Mouse (Mus musculus): ENCODE measurements around the gene Sh3kbp1. TPM values are rescaled to one million over a fixed set of nuclear protein-coding genes. Genes with fewer than 3 reads are reported as not detected.

The Sh3kbp1 gene
- total RNA-seq, 4 experiments from 2014 or later: 18.2 to 36.7 (median 28.8) TPM

- DNase-seq (ENCODE audit: low spot score in 2 of 2): no peak
Observed at GRCm38 (mm10) chrX:159829192-159829852, 202.2 kb downstream of the Sh3kbp1 start.

GRCm38 (mm10) chrX:159831176-159831575 is 204.1 kb downstream of the Sh3kbp1 start:
- DNase-seq (ENCODE audit: low spot score in 2 of 2): no peak

GRCm38 (mm10) chrX:159835239-159835638 is 208.2 kb downstream of the Sh3kbp1 start:
- no peak for DNase-seq (ENCODE audit: low spot score in 2 of 2)

- no peak for DNase-seq (ENCODE audit: low spot score in 2 of 2)
Observed at GRCm38 (mm10) chrX:159837379-159837778, 210.3 kb downstream of the Sh3kbp1 start.

GRCm38 (mm10) chrX:159839786-159840185 is 212.7 kb downstream of the Sh3kbp1 start:
- DNase-seq (ENCODE audit: low spot score in 2 of 2): no peak

GRCm38 (mm10) chrX:159840225-159840624 is 213.2 kb downstream of the Sh3kbp1 start:
- DNase-seq (ENCODE audit: low spot score in 2 of 2): peak in 1 of 2 experiments; percentile 2

- no peak for DNase-seq (ENCODE audit: low spot score in 2 of 2)
Observed at GRCm38 (mm10) chrX:159850722-159851121, 223.7 kb downstream of the Sh3kbp1 start.

GRCm38 (mm10) chrX:159856866-159857265 is 229.8 kb downstream of the Sh3kbp1 start:
- no peak for DNase-seq (ENCODE audit: low spot score in 2 of 2)

GRCm38 (mm10) chrX:159858126-159858525 is 231.1 kb downstream of the Sh3kbp1 start:
- no peak for DNase-seq (ENCODE audit: low spot score in 2 of 2)

- DNase-seq (ENCODE audit: low spot score in 2 of 2): no peak
Observed at GRCm38 (mm10) chrX:159860841-159861530, 233.9 kb downstream of the Sh3kbp1 start.

- DNase-seq (ENCODE audit: low spot score in 2 of 2): no peak
Observed at GRCm38 (mm10) chrX:159867660-159868059, 240.6 kb downstream of the Sh3kbp1 start.

- DNase-seq (ENCODE audit: low spot score in 2 of 2): no peak
Observed at GRCm38 (mm10) chrX:159872521-159872920, 245.4 kb downstream of the Sh3kbp1 start.

GRCm38 (mm10) chrX:159877770-159878169 is 250.7 kb downstream of the Sh3kbp1 start:
- no peak for DNase-seq (ENCODE audit: low spot score in 2 of 2)

- DNase-seq (ENCODE audit: low spot score in 2 of 2): no peak
Observed at GRCm38 (mm10) chrX:159879455-159879854, 252.4 kb downstream of the Sh3kbp1 start.

- DNase-seq (ENCODE audit: low spot score in 2 of 2): no peak
Observed at GRCm38 (mm10) chrX:159881576-159881975, 254.5 kb downstream of the Sh3kbp1 start.

- peak; percentile 5 to 22 for DNase-seq (ENCODE audit: low spot score in 2 of 2)
Observed at GRCm38 (mm10) chrX:159896536-159896935, 269.5 kb downstream of the Sh3kbp1 start.

GRCm38 (mm10) chrX:159898110-159898509 is 271.0 kb downstream of the Sh3kbp1 start:
- no peak for DNase-seq (ENCODE audit: low spot score in 2 of 2)

GRCm38 (mm10) chrX:159899121-159899520 is 272.0 kb downstream of the Sh3kbp1 start:
- no peak for DNase-seq (ENCODE audit: low spot score in 2 of 2)

- DNase-seq (ENCODE audit: low spot score in 2 of 2): no peak
Observed at GRCm38 (mm10) chrX:159903421-159903820, 276.3 kb downstream of the Sh3kbp1 start.

- DNase-seq (ENCODE audit: low spot score in 2 of 2): no peak
Observed at GRCm38 (mm10) chrX:159907703-159908102, 280.6 kb downstream of the Sh3kbp1 start.

GRCm38 (mm10) chrX:159909446-159910277 is 282.6 kb downstream of the Sh3kbp1 start:
- no peak for DNase-seq (ENCODE audit: low spot score in 2 of 2)

GRCm38 (mm10) chrX:159910600-159910999 is 283.5 kb downstream of the Sh3kbp1 start:
- no peak for DNase-seq (ENCODE audit: low spot score in 2 of 2)
